Mouse (Mus musculus): Measurements from ENCODE around the gene Fbxo47.

Fbxo47 gene

DNA sequence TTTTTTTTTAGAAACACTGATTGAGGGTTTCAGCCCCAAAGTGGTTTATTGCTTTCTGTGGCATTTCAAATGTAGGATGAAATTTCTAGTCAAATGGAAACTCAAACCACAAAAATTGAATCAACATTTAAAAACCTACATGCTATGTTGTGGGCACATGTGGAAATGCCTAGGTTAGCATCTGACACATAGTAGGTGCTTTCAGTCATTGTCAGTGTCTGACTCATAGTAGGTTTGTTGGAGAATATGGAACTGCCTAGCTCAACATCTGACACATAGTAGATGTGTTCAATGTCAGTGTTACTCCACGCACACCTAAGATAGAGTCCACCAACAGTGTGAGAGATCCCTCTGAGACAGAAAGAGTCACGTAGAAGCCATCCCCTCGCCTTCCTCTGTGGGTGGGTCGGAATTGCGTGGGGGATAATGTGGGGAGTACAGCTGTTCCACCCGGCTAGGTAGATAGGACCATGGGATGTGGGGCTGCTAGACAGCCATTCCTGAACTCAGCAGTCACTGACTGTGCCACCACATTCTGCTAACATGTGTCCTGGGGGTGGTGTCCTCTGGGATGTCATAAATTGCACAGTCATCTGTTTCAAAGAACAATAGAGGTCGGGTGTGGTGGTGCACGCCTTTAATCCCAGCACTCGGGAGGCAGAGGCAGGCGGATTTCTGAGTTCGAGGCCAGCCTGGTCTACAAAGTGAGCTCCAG lies 24.8 kb upstream of the Fbxo47 start:
- Histone ChIP-seq H3K27me3 (ENCODE audit: insufficient read depth, low read length) (no peaks in the 10 kb centered on the region), H3K4me1 (replicated peaks; ENCODE audit: low read depth, low read length) (peaks cover 97% of the 10 kb centered on the region), H3K9me3 (ENCODE audit: low read length) (no peaks in the 10 kb centered on the region), H3K4me3 (replicated peaks; ENCODE audit: low read length) (no peak overlapping the region), H3K36me3 (ENCODE audit: insufficient read depth, low read length) (no peaks in the 10 kb centered on the region)
- TF ChIP-seq NANOG (IDR thresholded peaks at IDR 0.05; ENCODE audit: borderline replicate concordance, low read length) (no peak), POU5F1 (IDR thresholded peaks at IDR 0.05; ENCODE audit: borderline replicate concordance, low read length) (no peak), CTCF (conservative IDR thresholded peaks at IDR 0.05; ENCODE audit: low read length) (no peak)

GRCm38 (mm10) chr11:97907935-97908334 lies 24.0 kb upstream of the Fbxo47 start:
- H3K9me3 ChIP-seq (ENCODE audit: low read length), result no peaks in the 10 kb centered on the region
- no peaks in the 10 kb centered on the region for H3K27me3 ChIP-seq (ENCODE audit: insufficient read depth, low read length)

DNA sequence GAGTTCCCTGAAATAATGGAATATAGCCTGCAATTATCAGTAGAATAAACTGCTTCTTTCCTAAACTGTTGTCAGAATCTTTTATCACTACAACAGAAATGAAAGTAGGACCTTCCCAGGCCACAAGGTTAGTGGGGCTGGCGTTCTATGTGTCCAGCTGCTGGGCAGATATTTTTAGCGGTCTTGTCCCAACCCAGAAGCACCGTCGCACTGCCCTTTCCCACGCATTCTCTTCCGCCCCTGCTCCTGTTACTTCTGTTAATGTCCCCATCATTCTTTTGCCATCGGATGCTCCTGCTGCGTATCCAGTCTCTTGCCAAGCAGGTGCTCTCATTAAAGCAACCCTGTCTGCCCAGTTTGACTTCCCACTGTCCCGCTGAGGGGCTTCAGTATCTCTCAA lies 23.0 kb upstream of the Fbxo47 start:
- Histone ChIP-seq H3K4me3 (replicated peaks; ENCODE audit: low read length) (no peak overlapping the region), H3K36me3 (ENCODE audit: insufficient read depth, low read length) (no peaks in the 10 kb centered on the region), H3K4me1 (replicated peaks; ENCODE audit: low read depth, low read length) (peaks cover 92% of the 10 kb centered on the region), H3K27me3 (ENCODE audit: insufficient read depth, low read length) (no peaks in the 10 kb centered on the region), H3K9me3 (ENCODE audit: low read length) (no peaks in the 10 kb centered on the region)
- no peak for TF ChIP-seq CTCF (conservative IDR thresholded peaks at IDR 0.05; ENCODE audit: low read length)
- no peak for TF ChIP-seq NANOG (IDR thresholded peaks at IDR 0.05; ENCODE audit: borderline replicate concordance, low read length)
- no peak for TF ChIP-seq POU5F1 (IDR thresholded peaks at IDR 0.05; ENCODE audit: borderline replicate concordance, low read length)

More at GRCm38 (mm10) chr11:97907935-97908334, 24.0 kb upstream of the Fbxo47 start:
- H3K4me3 ChIP-seq (replicated peaks; ENCODE audit: low read length), result no peak overlapping the region
- H3K4me1 ChIP-seq (replicated peaks; ENCODE audit: low read depth, low read length), result peaks cover 97% of the 10 kb centered on the region
- TF ChIP-seq CTCF (conservative IDR thresholded peaks at IDR 0.05; ENCODE audit: low read length) (no peak), NANOG (IDR thresholded peaks at IDR 0.05; ENCODE audit: borderline replicate concordance, low read length) (no peak)
- H3K36me3 ChIP-seq (ENCODE audit: insufficient read depth, low read length), result no peaks in the 10 kb centered on the region

- no peak overlapping the region for H3K4me3 ChIP-seq (replicated peaks; ENCODE audit: low read length)
- H3K4me1 ChIP-seq (replicated peaks; ENCODE audit: low read depth, low read length), result peaks cover 86% of the 10 kb centered on the region
- no peaks in the 10 kb centered on the region for H3K36me3 ChIP-seq (ENCODE audit: insufficient read depth, low read length)
- H3K27me3 ChIP-seq (ENCODE audit: insufficient read depth, low read length), result no peaks in the 10 kb centered on the region
- no peaks in the 10 kb centered on the region for H3K9me3 ChIP-seq (ENCODE audit: low read length)
- TF ChIP-seq CTCF (conservative IDR thresholded peaks at IDR 0.05; ENCODE audit: low read length) (no peak), POU5F1 (IDR thresholded peaks at IDR 0.05; ENCODE audit: borderline replicate concordance, low read length) (no peak), NANOG (IDR thresholded peaks at IDR 0.05; ENCODE audit: borderline replicate concordance, low read length) (no peak)
Observed at GRCm38 (mm10) chr11:97905941-97906340, 22.0 kb upstream of the Fbxo47 start.

DNA sequence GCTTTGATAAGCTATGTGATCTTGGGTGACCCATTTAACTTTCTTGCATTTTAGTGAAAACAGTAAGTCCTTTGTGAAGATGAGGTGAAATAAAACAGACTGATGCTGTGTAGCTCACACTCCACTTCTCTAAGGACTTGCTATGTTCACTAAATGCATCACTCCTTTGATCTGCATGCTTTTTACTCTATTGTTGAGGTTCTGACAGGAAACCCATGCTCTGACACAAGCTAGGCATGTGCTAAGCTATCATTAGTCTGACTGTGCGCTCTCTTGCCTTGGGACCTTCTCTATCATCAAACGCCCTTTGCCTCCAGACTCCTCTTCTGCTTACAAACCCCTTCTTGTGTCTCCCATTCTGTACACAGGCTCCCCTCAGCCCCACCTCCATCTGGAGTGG lies 21.6 kb upstream of the Fbxo47 start:
- peaks cover 82% of the 10 kb centered on the region for H3K4me1 ChIP-seq (replicated peaks; ENCODE audit: low read depth, low read length)
- no peak overlapping the region for H3K4me3 ChIP-seq (replicated peaks; ENCODE audit: low read length)
- no peaks in the 10 kb centered on the region for H3K36me3 ChIP-seq (ENCODE audit: insufficient read depth, low read length)
- H3K9me3 ChIP-seq (ENCODE audit: low read length), result no peaks in the 10 kb centered on the region
- no peaks in the 10 kb centered on the region for H3K27me3 ChIP-seq (ENCODE audit: insufficient read depth, low read length)
- TF ChIP-seq CTCF (conservative IDR thresholded peaks at IDR 0.05; ENCODE audit: low read length), result no peak
- no peak for TF ChIP-seq POU5F1 (IDR thresholded peaks at IDR 0.05; ENCODE audit: borderline replicate concordance, low read length)
- no peak for TF ChIP-seq NANOG (IDR thresholded peaks at IDR 0.05; ENCODE audit: borderline replicate concordance, low read length)

DNA sequence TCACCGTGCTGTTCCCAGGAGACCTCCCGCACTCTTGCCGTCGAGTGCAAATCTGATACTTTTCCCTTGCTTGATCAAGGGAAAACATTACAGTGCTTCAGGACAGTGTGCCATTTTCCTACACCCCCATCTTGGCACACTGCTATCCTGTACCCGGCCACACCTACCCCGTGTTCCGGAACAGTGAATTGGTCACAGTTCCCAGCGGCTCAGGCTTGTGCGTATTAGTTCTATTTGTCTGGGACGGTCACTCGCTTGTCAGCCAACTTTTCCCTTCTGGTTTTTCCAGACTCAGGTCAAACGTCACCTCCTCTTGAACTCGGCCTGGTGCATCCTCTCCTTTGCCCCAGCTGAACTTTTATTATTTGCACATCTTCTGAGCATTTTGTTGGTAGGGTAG lies 20.8 kb upstream of the Fbxo47 start:
- Histone ChIP-seq H3K4me3 (replicated peaks; ENCODE audit: low read length) (peak overlapping the region; percentile 32), H3K36me3 (ENCODE audit: insufficient read depth, low read length) (no peaks in the 10 kb centered on the region), H3K27me3 (ENCODE audit: insufficient read depth, low read length) (no peaks in the 10 kb centered on the region), H3K4me1 (replicated peaks; ENCODE audit: low read depth, low read length) (peaks cover 79% of the 10 kb centered on the region), H3K9me3 (ENCODE audit: low read length) (no peaks in the 10 kb centered on the region)
- no peak for TF ChIP-seq POU5F1 (IDR thresholded peaks at IDR 0.05; ENCODE audit: borderline replicate concordance, low read length)
- TF ChIP-seq NANOG (IDR thresholded peaks at IDR 0.05; ENCODE audit: borderline replicate concordance, low read length), result no peak
- no peak for TF ChIP-seq CTCF (conservative IDR thresholded peaks at IDR 0.05; ENCODE audit: low read length)

- Histone ChIP-seq H3K9me3 (ENCODE audit: low read length) (no peaks in the 10 kb centered on the region), H3K4me1 (replicated peaks; ENCODE audit: low read depth, low read length) (peaks cover 56% of the 10 kb centered on the region), H3K36me3 (ENCODE audit: insufficient read depth, low read length) (no peaks in the 10 kb centered on the region), H3K4me3 (replicated peaks; ENCODE audit: low read length) (no peak overlapping the region), H3K27me3 (ENCODE audit: insufficient read depth, low read length) (no peaks in the 10 kb centered on the region)
- TF ChIP-seq POU5F1 (IDR thresholded peaks at IDR 0.05; ENCODE audit: borderline replicate concordance, low read length) (no peak), NANOG (IDR thresholded peaks at IDR 0.05; ENCODE audit: borderline replicate concordance, low read length) (no peak), CTCF (conservative IDR thresholded peaks at IDR 0.05; ENCODE audit: low read length) (no peak)
Observed at GRCm38 (mm10) chr11:97901806-97902205, 17.9 kb upstream of the Fbxo47 start.

DNA sequence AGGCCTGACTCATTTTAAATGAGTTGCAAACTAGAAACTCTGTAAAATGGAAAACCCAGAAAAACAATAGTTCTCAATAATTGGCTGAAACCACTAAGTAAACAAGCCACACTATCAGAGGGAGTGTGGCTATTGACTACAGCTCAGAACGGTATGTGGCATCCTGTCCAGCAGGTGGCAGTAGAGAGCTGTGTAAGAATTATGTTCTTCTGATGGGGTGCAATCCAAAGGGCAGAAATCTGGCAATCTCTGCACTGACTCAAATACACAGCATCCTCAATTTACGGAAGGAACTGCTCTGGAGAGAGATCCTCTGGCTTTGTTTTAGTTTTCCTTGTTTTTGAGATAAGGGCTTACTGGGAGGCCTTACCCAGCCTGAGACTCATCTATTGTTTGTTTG lies 15.9 kb upstream of the Fbxo47 start:
- no peaks in the 10 kb centered on the region for H3K36me3 ChIP-seq (ENCODE audit: insufficient read depth, low read length)
- no peaks in the 10 kb centered on the region for H3K9me3 ChIP-seq (ENCODE audit: low read length)
- TF ChIP-seq CTCF (conservative IDR thresholded peaks at IDR 0.05; ENCODE audit: low read length) (peak; percentile 81), POU5F1 (IDR thresholded peaks at IDR 0.05; ENCODE audit: borderline replicate concordance, low read length) (no peak), NANOG (IDR thresholded peaks at IDR 0.05; ENCODE audit: borderline replicate concordance, low read length) (no peak)
- H3K27me3 ChIP-seq (ENCODE audit: insufficient read depth, low read length), result no peaks in the 10 kb centered on the region
- peaks cover 41% of the 10 kb centered on the region for H3K4me1 ChIP-seq (replicated peaks; ENCODE audit: low read depth, low read length)
- no peak overlapping the region for H3K4me3 ChIP-seq (replicated peaks; ENCODE audit: low read length)

Measured in E14TG2a.4 (cell line).